Mouse (Mus musculus): ENCODE measurements at regions not wholly inside any gene's neighbourhood (a gene's known extent, or its start where the extent isn't known, plus 50 kb on each side); places are given as distances from the start of the nearest gene placed in this dataset.
A peak's percentile ranks its signal among the peaks of the same experiment; 100 is the strongest.

DNA sequence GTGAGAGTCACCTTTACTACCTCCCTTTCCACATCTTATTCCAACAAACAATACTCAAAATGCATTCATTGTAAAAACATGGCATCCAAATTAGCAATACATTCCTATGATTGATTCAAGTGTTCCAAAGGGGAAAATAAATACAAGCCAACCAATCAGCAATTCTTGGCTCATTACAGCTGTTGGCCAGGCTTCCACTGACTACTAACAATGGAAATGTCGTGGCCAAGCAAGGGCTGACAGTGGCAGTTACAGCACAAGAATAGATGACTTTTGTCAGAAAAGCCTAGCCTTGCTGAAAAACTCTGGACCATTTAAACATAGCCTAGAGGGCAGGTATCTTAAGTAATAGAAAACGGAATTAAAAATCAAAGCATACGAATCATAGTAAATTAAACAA is 148.8 kb upstream of the Ift57 start:
- H3K4me3 ChIP-seq: no peak overlapping the region
- TF ChIP-seq CTCF (conservative IDR thresholded peaks at IDR 0.05): no peak
- DNase-seq (ENCODE audit: low spot score in 2 of 2): no peak
- H3K27ac ChIP-seq: peak overlapping the region; percentile 39; the same call in 1 of the 2 replicates

GRCm38 (mm10) chr16:49570031-49570430 is 129.0 kb upstream of the Ift57 start:
- Histone ChIP-seq H3K27ac (no peak overlapping the region), H3K4me3 (no peak overlapping the region)
- DNase-seq (ENCODE audit: low spot score in 2 of 2): peak in 1 of 2 experiments; percentile 19
- no peak for TF ChIP-seq CTCF (conservative IDR thresholded peaks at IDR 0.05)

DNA sequence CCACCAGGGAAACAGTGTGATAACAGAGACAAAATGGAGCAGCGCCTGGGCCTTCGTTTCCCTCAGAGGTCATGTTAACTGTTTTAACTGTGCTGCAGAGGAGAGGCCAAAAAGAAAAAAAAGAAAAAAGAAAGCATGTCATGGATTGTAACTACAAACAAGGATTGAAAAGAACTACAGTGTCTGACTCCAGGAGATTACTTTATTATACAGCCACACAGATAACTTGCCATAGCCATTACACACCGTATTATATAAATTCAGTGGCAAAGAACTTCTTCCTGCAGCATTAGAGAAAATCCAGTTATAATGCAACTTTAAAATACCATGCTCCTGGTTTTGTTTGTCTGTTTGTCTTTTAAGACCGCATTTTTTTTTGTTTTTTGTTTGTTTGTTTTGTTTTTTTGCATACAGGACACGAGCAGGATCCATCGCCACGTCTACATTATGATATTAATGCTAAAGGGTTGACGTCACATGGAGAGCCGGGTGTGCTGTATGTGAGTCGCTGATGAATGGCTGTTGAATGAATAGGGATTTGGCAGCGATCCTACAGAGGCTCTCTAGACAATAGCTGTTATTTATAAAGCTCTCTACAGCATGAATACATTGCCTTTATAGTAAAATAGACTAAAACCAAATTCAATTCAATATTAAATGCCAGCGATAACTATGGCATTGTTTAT is 126.4 kb upstream of the Ift57 start:
- no peak for TF ChIP-seq CTCF (conservative IDR thresholded peaks at IDR 0.05)
- Histone ChIP-seq H3K27ac (no peak overlapping the region), H3K4me3 (no peak overlapping the region)
- peak in 1 of 2 experiments; percentile 8 for DNase-seq (ENCODE audit: low spot score in 2 of 2)

DNA sequence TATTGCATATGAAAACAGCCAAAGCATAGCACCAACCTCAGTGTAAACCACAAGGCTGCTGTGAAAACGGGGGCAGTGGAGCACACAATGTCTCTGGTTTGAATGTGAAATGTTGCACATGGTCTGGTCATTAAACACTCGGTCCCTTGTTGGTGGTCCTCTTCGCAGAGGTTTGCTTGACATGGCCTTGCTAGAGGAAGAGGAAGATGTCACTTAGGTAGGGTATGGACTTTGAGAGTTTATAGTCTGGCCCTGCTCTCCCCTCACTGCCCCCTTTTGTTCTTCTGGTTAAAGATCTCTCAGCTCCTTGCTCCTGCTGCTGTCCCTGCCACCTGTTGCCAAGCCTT is 125.9 kb upstream of the Ift57 start:
- no peak for DNase-seq (ENCODE audit: low spot score in 2 of 2)
- no peak overlapping the region for H3K4me3 ChIP-seq
- no peak overlapping the region for H3K27ac ChIP-seq
- no peak for TF ChIP-seq CTCF (conservative IDR thresholded peaks at IDR 0.05)

DNA sequence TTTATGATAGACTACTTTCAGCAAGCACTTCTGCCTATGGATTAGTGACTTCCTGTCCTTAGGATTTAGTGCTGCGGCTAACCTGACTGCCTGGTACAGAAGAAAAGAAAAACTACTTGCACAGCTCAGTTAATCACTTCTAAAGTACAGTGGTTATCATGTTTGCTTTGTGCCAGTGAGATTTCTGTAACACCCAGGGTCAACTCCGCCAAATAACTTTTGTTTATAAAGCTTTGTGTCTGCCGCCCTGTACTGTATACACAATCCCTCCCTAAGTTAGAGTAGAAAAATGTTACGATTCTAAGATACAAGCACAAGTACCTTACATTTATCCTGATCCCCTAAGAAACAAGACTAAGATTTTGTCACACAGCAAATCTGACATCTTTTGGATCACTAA is 120.1 kb upstream of the Ift57 start:
- H3K4me3 ChIP-seq: no peak overlapping the region
- no peak overlapping the region for H3K27ac ChIP-seq
- DNase-seq (ENCODE audit: low spot score in 2 of 2): no peak
- TF ChIP-seq CTCF (conservative IDR thresholded peaks at IDR 0.05): no peak

DNA sequence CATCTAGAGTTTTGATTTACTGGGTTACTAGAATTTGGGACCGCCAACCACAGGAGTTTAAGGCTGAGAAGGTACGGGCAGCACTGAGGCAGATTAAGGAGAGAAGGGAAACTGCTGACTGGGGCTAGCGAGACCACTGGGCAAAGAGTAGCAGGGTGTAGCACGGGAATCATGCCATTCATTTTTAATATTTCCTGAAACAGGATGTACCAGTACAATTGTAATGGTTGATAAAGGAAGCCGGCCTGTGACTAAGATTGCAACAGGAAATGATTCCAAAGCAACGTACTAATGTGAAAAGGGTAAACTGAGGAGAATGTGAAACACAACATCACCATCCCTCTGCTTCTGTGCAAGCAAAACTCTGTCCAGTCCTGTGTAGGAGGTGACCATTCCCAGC is 118.3 kb upstream of the Ift57 start:
- no peak for DNase-seq (ENCODE audit: low spot score in 2 of 2)
- TF ChIP-seq CTCF (conservative IDR thresholded peaks at IDR 0.05): no peak
- no peak overlapping the region for H3K27ac ChIP-seq
- H3K4me3 ChIP-seq: no peak overlapping the region

DNA sequence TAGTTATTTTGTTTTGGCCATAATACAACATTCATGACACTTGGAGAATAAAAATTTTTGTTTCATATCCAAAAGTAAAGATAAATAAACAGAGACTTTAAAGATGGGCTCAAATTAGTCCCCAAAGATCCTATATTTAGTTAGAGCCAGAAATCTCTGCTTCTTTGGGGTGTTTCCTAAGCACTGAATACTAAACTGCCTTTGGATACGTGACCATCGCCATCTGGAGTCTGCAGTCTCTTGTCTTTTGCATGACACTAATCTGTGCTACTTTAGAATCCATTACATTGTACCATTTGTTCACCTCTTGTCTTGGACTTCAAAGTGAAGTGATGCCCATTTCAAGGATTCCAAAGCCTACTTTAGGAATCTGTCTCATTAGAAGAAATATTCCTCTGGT is 92.5 kb upstream of the Ift57 start:
- no peak for TF ChIP-seq CTCF (conservative IDR thresholded peaks at IDR 0.05)
- no peak for DNase-seq (ENCODE audit: low spot score in 2 of 2)
- no peak overlapping the region for H3K4me3 ChIP-seq
- no peak overlapping the region for H3K27ac ChIP-seq

- TF ChIP-seq CTCF (conservative IDR thresholded peaks at IDR 0.05): no peak
- Histone ChIP-seq H3K27ac (no peak overlapping the region), H3K4me3 (no peak overlapping the region)
- no peak for DNase-seq (ENCODE audit: low spot score in 2 of 2)
Measured at GRCm38 (mm10) chr16:49614801-49615200, 84.2 kb upstream of the Ift57 start.

- Histone ChIP-seq H3K4me3 (peak overlapping the region; percentile 59), H3K27ac (peak overlapping the region; percentile 75)
- no peak for DNase-seq (ENCODE audit: low spot score in 2 of 2)
- no peak for TF ChIP-seq CTCF (conservative IDR thresholded peaks at IDR 0.05)
Measured at GRCm38 (mm10) chr16:49615342-49616020, 83.6 kb upstream of the Ift57 start.

GRCm38 (mm10) chr16:49616263-49616872 is 82.7 kb upstream of the Ift57 start:
- Histone ChIP-seq H3K27ac (peak overlapping the region; percentile 75), H3K4me3 (peak overlapping the region; percentile 59)
- TF ChIP-seq CTCF (conservative IDR thresholded peaks at IDR 0.05): no peak
- DNase-seq (ENCODE audit: low spot score in 2 of 2): no peak

DNA sequence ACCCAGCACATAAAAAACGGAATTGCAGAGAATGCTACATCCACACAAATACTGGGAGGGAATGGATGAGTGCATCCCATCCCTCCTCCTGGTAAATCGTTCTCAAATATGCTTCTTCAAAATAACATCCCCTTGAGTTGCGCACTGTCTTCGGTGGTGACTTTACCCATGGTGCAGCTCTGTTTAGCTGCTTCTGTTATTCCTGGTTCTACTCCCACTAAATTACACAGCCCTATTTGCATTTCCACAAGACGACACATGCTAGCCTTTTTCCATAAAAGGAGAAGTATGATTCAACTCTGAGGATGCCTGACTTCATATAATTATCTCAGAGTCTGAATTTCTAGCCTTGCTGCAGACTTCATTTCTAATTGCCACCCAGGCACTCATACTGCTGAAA is 65.5 kb upstream of the Ift57 start:
- peak in 1 of 2 experiments; percentile 48 for DNase-seq (ENCODE audit: low spot score in 2 of 2)
- Histone ChIP-seq H3K27ac (no peak overlapping the region), H3K4me3 (no peak overlapping the region)
- no peak for TF ChIP-seq CTCF (conservative IDR thresholded peaks at IDR 0.05)

GRCm38 (mm10) chr16:49635506-49635905 is 63.5 kb upstream of the Ift57 start:
- no peak overlapping the region for H3K27ac ChIP-seq
- no peak overlapping the region for H3K4me3 ChIP-seq
- no peak for DNase-seq (ENCODE audit: low spot score in 2 of 2)
- no peak for TF ChIP-seq CTCF (conservative IDR thresholded peaks at IDR 0.05)

GRCm38 (mm10) chr16:49636467-49636866 is 62.6 kb upstream of the Ift57 start:
- no peak for TF ChIP-seq CTCF (conservative IDR thresholded peaks at IDR 0.05)
- DNase-seq (ENCODE audit: low spot score in 2 of 2): no peak
- Histone ChIP-seq H3K4me3 (no peak overlapping the region), H3K27ac (no peak overlapping the region)

- DNase-seq (ENCODE audit: low spot score in 2 of 2): no peak
- TF ChIP-seq CTCF (conservative IDR thresholded peaks at IDR 0.05): no peak
- Histone ChIP-seq H3K4me3 (no peak overlapping the region), H3K27ac (no peak overlapping the region)
Measured at GRCm38 (mm10) chr16:49642696-49643095, 56.3 kb upstream of the Ift57 start.
